Mouse (Mus musculus) bone marrow, adult 2 months (tissue): Measurements from ENCODE around the gene Hoxa2. TPM values are rescaled to one million over a fixed set of nuclear protein-coding genes. Genes with fewer than 3 reads are reported as not detected.

Experiments
- H3K27ac ChIP-seq: fragments of 200-500 bp; 2 replicates; pipeline ENCODE4 v1.5.1; 2012; ENCODE audit warnings: low read depth, mild to moderate bottlenecking, control low read depth, inconsistent platforms, low read length; ENCODE audit not compliant: control insufficient read depth, poor library complexity, insufficient read depth
- H3K4me1 ChIP-seq: fragments of 200-500 bp; 2 replicates; pipeline ENCODE4 v1.6.1; 2011; ENCODE audit warnings: low read length; ENCODE audit not compliant: control insufficient read depth, insufficient read depth
- H3K4me3 ChIP-seq: fragments of 200-500 bp; replicated peaks from 2 replicates; pipeline ENCODE3; 2011; ENCODE audit warnings: mild to moderate bottlenecking, low read depth, low read length, control low read depth; ENCODE audit not compliant: control insufficient read depth
- CTCF ChIP-seq: fragments of 200-500 bp; IDR thresholded peaks from 2 replicates; pipeline ENCODE4 v1.5.1; 2011; ENCODE audit warnings: low read length, control low read depth; ENCODE audit not compliant: control insufficient read depth, insufficient read depth
- POLR2A ChIP-seq: fragments of 200-500 bp; IDR thresholded peaks from 2 replicates; pipeline ENCODE4 v1.6.1; 2011; ENCODE audit warnings: low read depth, mild to moderate bottlenecking, control low read depth, low read length, borderline replicate concordance; ENCODE audit not compliant: control insufficient read depth
- WGBS: fragments of 180-500 bp; shearing (Covaris S2); methylation state at CpG from one replicate; pipeline ENCODE4 v1.1.7; 2018; 5-methylcytosine and 5-hydroxymethylcytosine counted together
- polyA plus RNA-seq: library from polyadenylated mRNA; stranded (reverse); fragments of >200 nt; gene quantifications from 2 replicates; pipeline ENCODE4 v1.2.4, GENCODE M21; 2011; ENCODE audit warnings: low replicate concordance; ENCODE audit not compliant: missing spikeins, insufficient read depth, insufficient read length

The Hoxa2 gene
- polyA plus RNA-seq, 1 experiment: 1.4 TPM

GRCm38 (mm10) chr6:52185222-52185621 is 20.6 kb upstream of the Hoxa2 start:
- TF ChIP-seq POLR2A: no peak
- no peak for TF ChIP-seq CTCF
- Histone ChIP-seq H3K4me1 (no peaks in the 10 kb centered on the region), H3K27ac (no peak overlapping the region), H3K4me3 (no peak overlapping the region)
- 79% methylated on average over 19 of the region's 19 CpGs for WGBS

- WGBS: 72% methylated on average over 6 of the region's 6 CpGs
- no peak overlapping the region for H3K27ac ChIP-seq
- no peak for TF ChIP-seq POLR2A
- no peak overlapping the region for H3K4me3 ChIP-seq
- no peaks in the 10 kb centered on the region for H3K4me1 ChIP-seq
These were observed 20.0 kb upstream of the Hoxa2 start for GRCm38 (mm10) chr6:52184668-52185067.

GRCm38 (mm10) chr6:52183311-52184080 is 18.9 kb upstream of the Hoxa2 start:
- 77% methylated on average over 10 of the region's 10 CpGs for WGBS
- Histone ChIP-seq H3K4me1 (no peaks in the 10 kb centered on the region), H3K27ac (no peak overlapping the region), H3K4me3 (no peak overlapping the region)
- no peak for TF ChIP-seq POLR2A
- TF ChIP-seq CTCF: no peak

- H3K4me1 ChIP-seq: no peaks in the 10 kb centered on the region
- H3K4me3 ChIP-seq: no peak overlapping the region
- WGBS: 91% methylated on average over 1 of the region's 1 CpGs
- no peak for TF ChIP-seq POLR2A
- no peak overlapping the region for H3K27ac ChIP-seq
These were observed 18.2 kb upstream of the Hoxa2 start for GRCm38 (mm10) chr6:52182793-52183192.

GRCm38 (mm10) chr6:52182030-52182429 is 17.4 kb upstream of the Hoxa2 start:
- TF ChIP-seq CTCF (no peak), POLR2A (no peak)
- 79% methylated on average over 2 of the region's 2 CpGs for WGBS
- H3K27ac ChIP-seq: no peak overlapping the region

GRCm38 (mm10) chr6:52180726-52181125 is 16.1 kb upstream of the Hoxa2 start:
- no peak overlapping the region for H3K27ac ChIP-seq
- 79% methylated on average over 3 of the region's 3 CpGs for WGBS
- no peaks in the 10 kb centered on the region for H3K4me1 ChIP-seq
- TF ChIP-seq CTCF: no peak
- TF ChIP-seq POLR2A: no peak
- no peak overlapping the region for H3K4me3 ChIP-seq

More at GRCm38 (mm10) chr6:52182030-52182429, 17.4 kb upstream of the Hoxa2 start:
- Histone ChIP-seq H3K4me1 (no peaks in the 10 kb centered on the region), H3K4me3 (no peak overlapping the region)

- TF ChIP-seq CTCF: no peak
- TF ChIP-seq POLR2A: no peak
- WGBS: 86% methylated on average over 11 of the region's 11 CpGs
- no peaks in the 10 kb centered on the region for H3K4me1 ChIP-seq
- H3K27ac ChIP-seq: no peak overlapping the region
- no peak overlapping the region for H3K4me3 ChIP-seq
These were observed 15.6 kb upstream of the Hoxa2 start for GRCm38 (mm10) chr6:52180213-52180710.

- Histone ChIP-seq H3K4me3 (no peak overlapping the region), H3K27ac (no peak overlapping the region), H3K4me1 (no peaks in the 10 kb centered on the region)
- no peak for TF ChIP-seq POLR2A
- TF ChIP-seq CTCF: no peak
- 85% methylated on average over 10 of the region's 10 CpGs for WGBS
These were observed 15.1 kb upstream of the Hoxa2 start for GRCm38 (mm10) chr6:52179690-52180089.

GRCm38 (mm10) chr6:52178918-52179665 is 14.5 kb upstream of the Hoxa2 start:
- no peak for TF ChIP-seq POLR2A
- TF ChIP-seq CTCF: no peak
- no peak overlapping the region for H3K4me3 ChIP-seq
- H3K4me1 ChIP-seq: no peaks in the 10 kb centered on the region
- WGBS: 77% methylated on average over 4 of the region's 4 CpGs
- no peak overlapping the region for H3K27ac ChIP-seq
